Mouse (Mus musculus): ENCODE results near the gene Rab3b.

GRCm38 (mm10) chr4:108833828-108834114 lies 45.1 kb upstream of the Rab3b start:
- no peak for TF ChIP-seq CTCF (IDR thresholded peaks at IDR 0.05; ENCODE audit: extremely low read depth, insufficient read depth, low read length)
- no peak for TF ChIP-seq POLR2A (IDR thresholded peaks at IDR 0.05; ENCODE audit: extremely low read depth, insufficient read depth, low read length)

All from cortical plate, adult 2 months (tissue).